Mouse (Mus musculus) heart, embryonic 13.5 days (tissue): ENCODE data around the gene Cfd. TPM values are rescaled to one million over a fixed set of nuclear protein-coding genes. Genes with fewer than 3 reads are reported as not detected.
A peak's percentile ranks its signal among the peaks of the same experiment; 100 is the strongest.

Experiments
- ATAC-seq: fragments of 200-750 bp; cut with Nextera tagmentation; 2 replicates; pipeline ENCODE4 v1.8.0; 2017; ENCODE audit warnings: moderate TSS enrichment; ENCODE audit not compliant: insufficient number of reproducible peaks, low FRiP score, low TSS enrichment; ENCODE audit errors: extremely low read depth
- H3K27ac ChIP-seq: fragments of 300-500 bp; sonication (generic); replicated peaks from 2 replicates; pipeline ENCODE4 v1.5.1; 2015; ENCODE audit warnings: moderate library complexity, mild to moderate bottlenecking, inconsistent platforms
- H3K27me3 ChIP-seq: fragments of 300-500 bp; sonication (generic); replicated peaks from 2 replicates; pipeline ENCODE4 v1.6.1; 2015; ENCODE audit warnings: mild to moderate bottlenecking, inconsistent platforms
- H3K36me3 ChIP-seq: fragments of 300-500 bp; sonication (generic); 2 replicates; pipeline ENCODE4 v1.6.1; 2015; ENCODE audit warnings: mild to moderate bottlenecking, inconsistent platforms
- H3K4me1 ChIP-seq: fragments of 300-500 bp; sonication (generic); 2 replicates; pipeline ENCODE4 v1.6.1; 2015; ENCODE audit warnings: inconsistent platforms
- H3K4me2 ChIP-seq: fragments of 300-500 bp; sonication (generic); 2 replicates; pipeline ENCODE4 v1.6.1; 2015; ENCODE audit warnings: inconsistent platforms, mild to moderate bottlenecking, moderate library complexity
- H3K4me3 ChIP-seq: fragments of 300-500 bp; sonication (generic); 2 replicates; pipeline ENCODE4 v1.5.1; 2015; ENCODE audit warnings: moderate library complexity, mild to moderate bottlenecking, inconsistent platforms
- H3K9ac ChIP-seq: fragments of 300-500 bp; sonication (generic); 2 replicates; pipeline ENCODE4 v1.6.1; 2015; ENCODE audit warnings: inconsistent platforms, mild to moderate bottlenecking, moderate library complexity
- H3K9me3 ChIP-seq: fragments of 300-500 bp; sonication (generic); 2 replicates; pipeline ENCODE4 v1.6.1; 2016; ENCODE audit warnings: inconsistent platforms
- WGBS: fragments of 180-500 bp; shearing (Covaris S2); methylation state at CpG from one replicate; pipeline ENCODE4 v1.1.7; 2015; ENCODE audit warnings: mixed read lengths; 5-methylcytosine and 5-hydroxymethylcytosine counted together
- polyA plus RNA-seq: library from polyadenylated mRNA; unstranded; fragments of >200 nt; fragmentation: Nextera tagmentation; extraction: Ambion mirVana; gene quantifications from 2 replicates; pipeline ENCODE4 v1.2.1, GENCODE M21; 2015

Cfd gene
- polyA plus RNA-seq, 1 experiment from 2014 or later, result not detected

GRCm38 (mm10) chr10:79854801-79855541, 35.7 kb upstream of the Cfd start:
- peak overlapping the region; percentile 100 for H3K27ac ChIP-seq
- ATAC-seq, result peak; percentile 21; the same call in 1 of the 2 replicates
- H3K27me3 ChIP-seq, result no peaks in the 10 kb centered on the region
- peak overlapping the region; percentile 99 for H3K4me2 ChIP-seq
- peaks cover 74% of the 10 kb centered on the region for H3K4me1 ChIP-seq
- H3K9ac ChIP-seq, result peak overlapping the region; percentile 93
- under 1% methylated on average over 83 of the region's 83 CpGs for WGBS
- H3K36me3 ChIP-seq, result peaks cover 38% of the 10 kb centered on the region
- H3K4me3 ChIP-seq, result peak overlapping the region; percentile 83
- no peaks in the 10 kb centered on the region for H3K9me3 ChIP-seq

- Histone ChIP-seq H3K4me3 (peak overlapping the region; percentile 83), H3K27me3 (no peaks in the 10 kb centered on the region), H3K27ac (peak overlapping the region; percentile 100), H3K9ac (peak overlapping the region; percentile 93), H3K9me3 (no peaks in the 10 kb centered on the region), H3K4me2 (peak overlapping the region; percentile 99), H3K4me1 (peaks cover 76% of the 10 kb centered on the region), H3K36me3 (peaks cover 45% of the 10 kb centered on the region)
- no peak for ATAC-seq
- WGBS, result 2% methylated on average over 10 of the region's 10 CpGs
Observed at GRCm38 (mm10) chr10:79855558-79856184, 35.0 kb upstream of the Cfd start.

- WGBS, result 26% methylated on average over 6 of the region's 6 CpGs
- Histone ChIP-seq H3K36me3 (peaks cover 51% of the 10 kb centered on the region), H3K4me1 (peaks cover 71% of the 10 kb centered on the region), H3K9me3 (no peaks in the 10 kb centered on the region), H3K4me3 (peak overlapping the region; percentile 83), H3K27ac (peak overlapping the region; percentile 100), H3K4me2 (peak overlapping the region; percentile 99), H3K9ac (peak overlapping the region; percentile 93), H3K27me3 (no peaks in the 10 kb centered on the region)
- ATAC-seq, result no peak
Observed at GRCm38 (mm10) chr10:79856280-79856679, 34.4 kb upstream of the Cfd start.

- no peaks in the 10 kb centered on the region for H3K27me3 ChIP-seq
- H3K36me3 ChIP-seq, result peaks cover 57% of the 10 kb centered on the region
- peak overlapping the region; percentile 100 for H3K27ac ChIP-seq
- ATAC-seq, result no peak
- no peaks in the 10 kb centered on the region for H3K9me3 ChIP-seq
- H3K4me3 ChIP-seq, result peak overlapping the region; percentile 83
- H3K4me1 ChIP-seq, result peaks cover 65% of the 10 kb centered on the region
- H3K9ac ChIP-seq, result peak overlapping the region; percentile 93
- 22% methylated on average over 7 of the region's 7 CpGs for WGBS
- peak overlapping the region; percentile 99 for H3K4me2 ChIP-seq
Observed at GRCm38 (mm10) chr10:79856704-79857451, 33.8 kb upstream of the Cfd start.

GRCm38 (mm10) chr10:79857452-79857811, 33.2 kb upstream of the Cfd start:
- H3K27ac ChIP-seq, result peak overlapping the region; percentile 100
- no peaks in the 10 kb centered on the region for H3K27me3 ChIP-seq
- H3K4me3 ChIP-seq, result peak overlapping the region; percentile 83
- H3K4me2 ChIP-seq, result peak overlapping the region; percentile 99
- peak overlapping the region; percentile 93 for H3K9ac ChIP-seq
- no peaks in the 10 kb centered on the region for H3K9me3 ChIP-seq
- peaks cover 62% of the 10 kb centered on the region for H3K36me3 ChIP-seq
- WGBS, result 14% methylated on average over 4 of the region's 4 CpGs
- H3K4me1 ChIP-seq, result peaks cover 60% of the 10 kb centered on the region
- no peak for ATAC-seq

- Histone ChIP-seq H3K27ac (peak overlapping the region; percentile 100), H3K4me1 (peaks cover 55% of the 10 kb centered on the region), H3K36me3 (peaks cover 67% of the 10 kb centered on the region), H3K4me3 (peak overlapping the region; percentile 83), H3K9me3 (no peaks in the 10 kb centered on the region), H3K9ac (peak overlapping the region; percentile 93), H3K4me2 (peak overlapping the region; percentile 99), H3K27me3 (no peaks in the 10 kb centered on the region)
- WGBS, result 69% methylated on average over 2 of the region's 2 CpGs
- ATAC-seq, result no peak
Observed at GRCm38 (mm10) chr10:79857894-79858293, 32.8 kb upstream of the Cfd start.

GRCm38 (mm10) chr10:79858416-79859074, 32.1 kb upstream of the Cfd start:
- Histone ChIP-seq H3K4me3 (peak overlapping the region; percentile 83), H3K27ac (peak overlapping the region; percentile 100), H3K4me2 (peak overlapping the region; percentile 99), H3K36me3 (peaks cover 74% of the 10 kb centered on the region), H3K9me3 (no peaks in the 10 kb centered on the region), H3K27me3 (no peaks in the 10 kb centered on the region), H3K4me1 (peaks cover 51% of the 10 kb centered on the region), H3K9ac (peak overlapping the region; percentile 93)
- WGBS, result 36% methylated on average over 17 of the region's 17 CpGs
- no peak for ATAC-seq

- H3K4me3 ChIP-seq, result no peak overlapping the region
- H3K4me2 ChIP-seq, result peak overlapping the region; percentile 99
- no peaks in the 10 kb centered on the region for H3K27me3 ChIP-seq
- 80% methylated on average over 11 of the region's 11 CpGs for WGBS
- no peaks in the 10 kb centered on the region for H3K9me3 ChIP-seq
- peak overlapping the region; percentile 100 for H3K27ac ChIP-seq
- no peak for ATAC-seq
- 0 out of 2 replicates have a peak overlapping the region, but pooled peaks have one; percentile 93 for H3K9ac ChIP-seq
- H3K4me1 ChIP-seq, result peaks cover 48% of the 10 kb centered on the region
- peaks cover 79% of the 10 kb centered on the region for H3K36me3 ChIP-seq
Observed at GRCm38 (mm10) chr10:79859116-79859515, 31.5 kb upstream of the Cfd start.

- 0 out of 2 replicates have a peak overlapping the region, but pooled peaks have one; percentile 6 for H3K9ac ChIP-seq
- H3K36me3 ChIP-seq, result peaks cover 90% of the 10 kb centered on the region
- ATAC-seq, result no peak
- H3K4me2 ChIP-seq, result no peak overlapping the region
- no peak overlapping the region for H3K4me3 ChIP-seq
- H3K9me3 ChIP-seq, result no peaks in the 10 kb centered on the region
- H3K27ac ChIP-seq, result no peak overlapping the region
- H3K27me3 ChIP-seq, result no peaks in the 10 kb centered on the region
- WGBS, result 91% methylated on average over 26 of the region's 26 CpGs
- H3K4me1 ChIP-seq, result peaks cover 54% of the 10 kb centered on the region
Observed at GRCm38 (mm10) chr10:79860079-79860911, 30.4 kb upstream of the Cfd start.

- no peak overlapping the region for H3K4me3 ChIP-seq
- 81% methylated on average over 25 of the region's 25 CpGs for WGBS
- peaks cover 52% of the 10 kb centered on the region for H3K4me1 ChIP-seq
- no peaks in the 10 kb centered on the region for H3K9me3 ChIP-seq
- peaks cover 95% of the 10 kb centered on the region for H3K36me3 ChIP-seq
- no peak overlapping the region for H3K9ac ChIP-seq
- H3K27ac ChIP-seq, result no peak overlapping the region
- no peaks in the 10 kb centered on the region for H3K27me3 ChIP-seq
- no peak for ATAC-seq
- no peak overlapping the region for H3K4me2 ChIP-seq
Observed at GRCm38 (mm10) chr10:79861230-79862048, 29.2 kb upstream of the Cfd start.
